ENCODE assay signal across 12 mouse cellular contexts in the genomic region with DNA sequence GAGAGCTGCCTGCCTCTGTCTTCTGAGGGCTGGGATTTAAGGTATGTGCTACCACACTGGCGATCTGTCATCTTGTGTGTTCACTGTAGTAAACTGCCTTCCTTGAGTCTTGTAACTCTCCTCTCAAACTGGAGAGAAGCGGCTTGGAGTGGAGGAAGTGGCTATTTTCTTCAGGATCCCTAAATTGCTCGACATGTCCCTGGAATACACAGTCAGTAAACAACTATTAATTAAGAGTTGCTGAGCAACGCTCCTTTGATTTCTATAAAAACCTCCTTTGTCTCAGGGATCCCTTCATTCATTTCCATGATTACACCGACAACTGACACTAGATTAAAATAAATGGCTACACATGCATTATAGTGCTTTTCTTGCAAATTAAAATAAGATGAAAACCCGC.
A peak's percentile ranks its signal among the peaks of the same experiment; 100 is the strongest.
DNase-seq lines count a peak whose midpoint lies in the region; ATAC-seq and TF ChIP-seq lines count a peak whose summit lies in the region.
"Had no signal": no experiment of that assay in that cellular context is flagged by ENCODE, and none has a peak within 500 bp of the region (broad histone marks: within the 10 kb centered on the region; RNA-seq: fewer than 3 reads in every experiment).

No protein-coding gene starts in this region.

- no peaks in the 10 kb centered on the region for H3K9me3 ChIP-seq in heart, embryonic 10.5 days
- H3K9me3 ChIP-seq in forebrain, embryonic 15.5 days = no peaks in the 10 kb centered on the region
- H3K9me3 ChIP-seq: embryonic facial prominence, embryonic 12.5 days had no signal

- H3K4me3 ChIP-seq in heart, embryonic 10.5 days = no peak overlapping the region
- H3K4me3 ChIP-seq in left cerebral cortex, adult 2 months = no peak overlapping the region
- H3K4me3 ChIP-seq in forebrain, embryonic 15.5 days = no peak overlapping the region
- no peak overlapping the region for H3K4me3 ChIP-seq in olfactory bulb, adult 2 months (ENCODE audit: insufficient read depth, low read depth, low read length)
- H3K4me3 ChIP-seq: embryonic facial prominence, embryonic 12.5 days had no signal

- intact Hi-C loops in left cerebral cortex, adult 2 months (cut with DNase I) = no loop called here
- intact Hi-C loops in left cerebral cortex, postnatal 4 days (cut with DNase I) = no loop called here

- 90% methylated on average over 6 of the region's 6 CpGs for WGBS in heart, embryonic 10.5 days
- 21% methylated on average over 6 of the region's 6 CpGs for WGBS in forebrain, embryonic 15.5 days
- 29% methylated on average over 6 of the region's 6 CpGs for WGBS in olfactory bulb, adult 2 months

- H3K36me3 ChIP-seq in heart, embryonic 10.5 days = 0 out of 2 replicates have a peak, but pooled peaks cover 3% of the 10 kb centered on the region
- no peaks in the 10 kb centered on the region for H3K36me3 ChIP-seq in forebrain, embryonic 15.5 days
- H3K36me3 ChIP-seq: embryonic facial prominence, embryonic 12.5 days had no signal

- no peak for TF ChIP-seq CTCF in left cerebral cortex, adult 2 months (IDR thresholded peaks at IDR 0.05)
- TF ChIP-seq CTCF in olfactory bulb, adult 2 months (IDR thresholded peaks at IDR 0.05; ENCODE audit: insufficient read depth, low read depth, low read length) = no peak

- H3K27ac ChIP-seq in heart, embryonic 10.5 days = peak overlapping the region; percentile 67; the same call in 1 of the 2 replicates
- H3K27ac ChIP-seq in left cerebral cortex, adult 2 months = peak overlapping the region; percentile 62; the same call in 1 of the 2 replicates
- no peak overlapping the region for H3K27ac ChIP-seq in forebrain, embryonic 15.5 days (replicated peaks)
- H3K27ac ChIP-seq in olfactory bulb, adult 2 months (ENCODE audit: insufficient read depth, low read depth, low read length) = 0 out of 2 replicates have a peak overlapping the region, but pooled peaks have one; percentile 25
- H3K27ac ChIP-seq: embryonic facial prominence, embryonic 12.5 days had no signal

- TF ChIP-seq POLR2A in olfactory bulb, adult 2 months (IDR thresholded peaks at IDR 0.05; ENCODE audit: insufficient read depth, low read depth, low read length) = no peak

- ATAC-seq in forebrain, embryonic 15.5 days (replicated peaks) = 0 out of 2 replicates have a peak, but pooled peaks have one; percentile 24

- no peaks in the 10 kb centered on the region for H3K27me3 ChIP-seq in heart, embryonic 10.5 days (ENCODE audit: insufficient read depth, poor library complexity, severe bottlenecking)
- no peaks in the 10 kb centered on the region for H3K27me3 ChIP-seq in forebrain, embryonic 15.5 days

- H3K4me2 ChIP-seq in forebrain, embryonic 15.5 days (replicated peaks) = 0 out of 2 replicates have a peak overlapping the region, but pooled peaks have one; percentile 64

- no peak overlapping the region; the same call in 1 of the 2 replicates for H3K9ac ChIP-seq in forebrain, embryonic 15.5 days (replicated peaks)
- H3K9ac ChIP-seq: embryonic facial prominence, embryonic 12.5 days had no signal

- no peak for DNase-seq in heart, embryonic 10.5 days (ENCODE audit: low spot score)
- DNase-seq in heart, adult 18-20 months = no peak
- no peak for DNase-seq in left cerebral cortex, adult 2 months (ENCODE audit: extremely low spot score in 1 of 2, low spot score in 2 of 2)
- DNase-seq in left cerebral cortex, postnatal 4 days = no peak
- DNase-seq in kidney, postnatal 14 days = no peak
- DNase-seq: cerebellum, adult 2 months; kidney, adult 8-10 months; liver; lung, adult 18-20 months had no signal

- H3K4me1 ChIP-seq in heart, embryonic 10.5 days = peaks cover 22% of the 10 kb centered on the region
- H3K4me1 ChIP-seq in forebrain, embryonic 15.5 days = peaks cover 23% of the 10 kb centered on the region
- H3K4me1 ChIP-seq in olfactory bulb, adult 2 months (ENCODE audit: control insufficient read depth, insufficient read depth, low read length) = peaks cover 21% of the 10 kb centered on the region
